Mouse (Mus musculus) midbrain, embryonic 16.5 days (tissue): ENCODE data around the gene AC141477.1. TPM values are rescaled to one million over a fixed set of nuclear protein-coding genes. Genes with fewer than 3 reads are reported as not detected.
A peak's percentile ranks its signal among the peaks of the same experiment; 100 is the strongest.

Experiments used
- ATAC-seq: fragments of 200-750 bp; cut with Nextera tagmentation; 2 replicates; pipeline ENCODE4 v1.8.0; 2017; ENCODE audit warnings: moderate TSS enrichment
- H3K27ac ChIP-seq: fragments of 300-500 bp; sonication (generic); 2 replicates; pipeline ENCODE4 v1.5.1; 2014; ENCODE audit warnings: mild to moderate bottlenecking, low read length, mixed read lengths
- H3K27me3 ChIP-seq: fragments of 300-500 bp; sonication (generic); 2 replicates; pipeline ENCODE4 v1.6.1; 2014; ENCODE audit warnings: low read depth, low read length, mixed read lengths; ENCODE audit not compliant: control insufficient read depth, insufficient read depth
- H3K36me3 ChIP-seq: fragments of 300-500 bp; sonication (generic); 2 replicates; pipeline ENCODE4 v1.6.1; 2014; ENCODE audit warnings: mild to moderate bottlenecking, low read length, moderate library complexity, mixed read lengths; ENCODE audit not compliant: control insufficient read depth, insufficient read depth
- H3K4me1 ChIP-seq: fragments of 300-500 bp; sonication (generic); 2 replicates; pipeline ENCODE4 v1.6.1; 2014; ENCODE audit warnings: mild to moderate bottlenecking, low read length, mixed read lengths; ENCODE audit not compliant: control insufficient read depth, insufficient read depth
- H3K4me2 ChIP-seq: fragments of 300-500 bp; sonication (generic); 2 replicates; pipeline ENCODE4 v1.6.1; 2014; ENCODE audit warnings: mild to moderate bottlenecking, low read length, mixed read lengths
- H3K4me3 ChIP-seq: fragments of 300-500 bp; sonication (generic); 2 replicates; pipeline ENCODE4 v1.5.1; 2014; ENCODE audit warnings: low read depth, mild to moderate bottlenecking, low read length, moderate library complexity, mixed read lengths
- H3K9ac ChIP-seq: fragments of 300-500 bp; sonication (generic); 2 replicates; pipeline ENCODE4 v1.6.1; 2014; ENCODE audit warnings: low read depth, low read length, mixed read lengths
- H3K9me3 ChIP-seq: fragments of 300-500 bp; sonication (generic); replicated peaks from 2 replicates; pipeline ENCODE4 v1.6.1; 2014; ENCODE audit warnings: mild to moderate bottlenecking, low read length, mixed read lengths; ENCODE audit not compliant: control insufficient read depth, poor library complexity, severe bottlenecking
- WGBS: fragments of 180-500 bp; shearing (Covaris S2); extraction: QIAGEN DNeasy Blood & Tissue Kit; methylation state at CpG from one replicate; pipeline ENCODE4 v1.1.7; 2014; 5-methylcytosine and 5-hydroxymethylcytosine counted together
- polyA plus RNA-seq: library from polyadenylated mRNA; unstranded; fragments of >200 nt; fragmentation: Nextera tagmentation; extraction: Ambion mirVana; gene quantifications from 2 replicates; pipeline ENCODE4 v1.2.1, GENCODE M21; 2015

The AC141477.1 gene
- polyA plus RNA-seq, 1 experiment from 2014 or later = not detected

DNA sequence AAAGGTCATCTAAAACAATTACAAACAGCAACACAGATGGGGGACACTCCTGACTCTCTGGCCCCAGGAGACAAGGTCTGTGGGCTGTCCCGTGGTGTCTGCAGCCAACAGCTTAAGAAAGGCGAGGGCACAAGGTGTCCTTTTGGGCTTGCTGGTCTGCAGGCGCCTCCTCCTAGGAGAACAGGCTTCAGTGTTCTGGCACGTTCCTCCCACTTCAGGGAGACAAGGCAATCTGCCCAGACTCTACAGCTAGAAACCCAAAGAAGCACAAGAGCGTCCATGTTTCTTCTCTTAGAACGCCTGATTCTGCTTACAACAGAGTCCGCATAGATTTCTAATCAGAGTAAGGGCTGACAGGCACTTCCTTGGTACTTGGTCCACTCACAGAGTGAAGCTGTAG is 22.1 kb upstream of the AC141477.1 start:
- Histone ChIP-seq H3K9ac (no peak overlapping the region), H3K27me3 (no peaks in the 10 kb centered on the region), H3K4me1 (no peaks in the 10 kb centered on the region), H3K4me2 (no peak overlapping the region), H3K4me3 (no peak overlapping the region), H3K27ac (no peak overlapping the region), H3K36me3 (peaks cover 3% of the 10 kb centered on the region; the same call in 1 of the 2 replicates), H3K9me3 (no peaks in the 10 kb centered on the region)
- no peak for ATAC-seq
- WGBS = 97% methylated on average over 7 of the region's 7 CpGs

DNA sequence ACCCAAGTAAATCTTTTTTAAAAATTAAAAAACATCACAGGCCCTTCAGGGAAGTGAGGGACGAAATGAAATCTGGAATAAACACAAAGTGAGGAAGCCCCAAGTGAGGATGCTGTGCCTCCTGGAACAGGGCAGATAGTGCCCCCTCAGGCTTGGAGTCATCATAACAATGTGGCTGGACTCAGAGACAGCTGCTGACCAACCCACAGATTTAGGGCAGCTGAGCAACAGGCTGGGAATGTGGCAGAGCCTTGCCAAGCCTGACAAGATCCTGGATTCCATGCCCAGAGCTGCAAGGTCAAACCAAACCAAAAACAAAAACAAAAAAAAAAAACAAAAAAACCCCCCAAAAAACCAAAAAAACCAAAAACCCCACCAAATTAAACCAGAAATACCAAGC is 21.0 kb upstream of the AC141477.1 start:
- peaks cover 3% of the 10 kb centered on the region; the same call in 1 of the 2 replicates for H3K36me3 ChIP-seq
- H3K9me3 ChIP-seq = no peaks in the 10 kb centered on the region
- H3K9ac ChIP-seq = no peak overlapping the region
- no peak for ATAC-seq
- H3K4me1 ChIP-seq = no peaks in the 10 kb centered on the region
- 90% methylated on average over 1 of the region's 1 CpGs for WGBS
- no peak overlapping the region for H3K27ac ChIP-seq
- H3K27me3 ChIP-seq = no peaks in the 10 kb centered on the region
- no peak overlapping the region for H3K4me2 ChIP-seq
- H3K4me3 ChIP-seq = no peak overlapping the region

DNA sequence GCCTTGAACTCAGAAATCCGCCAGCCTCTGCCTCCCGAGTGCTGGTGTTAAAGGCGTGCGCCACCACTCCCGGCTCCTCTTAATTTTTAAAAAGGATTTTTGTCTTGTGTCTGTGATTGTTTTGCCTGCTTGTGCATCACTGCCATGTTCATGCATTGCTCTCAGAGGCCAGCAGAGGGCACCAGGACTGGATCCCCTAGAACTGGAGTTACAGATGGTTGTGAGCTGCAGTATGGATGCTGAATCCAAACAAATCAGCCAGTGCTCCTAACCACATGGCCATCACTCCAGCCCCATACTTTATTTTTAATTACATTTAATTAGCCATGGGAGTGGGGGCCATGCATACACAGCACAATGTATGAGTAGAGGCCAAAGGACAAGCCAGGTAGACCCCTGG is 15.0 kb upstream of the AC141477.1 start:
- H3K27me3 ChIP-seq = no peaks in the 10 kb centered on the region

DNA sequence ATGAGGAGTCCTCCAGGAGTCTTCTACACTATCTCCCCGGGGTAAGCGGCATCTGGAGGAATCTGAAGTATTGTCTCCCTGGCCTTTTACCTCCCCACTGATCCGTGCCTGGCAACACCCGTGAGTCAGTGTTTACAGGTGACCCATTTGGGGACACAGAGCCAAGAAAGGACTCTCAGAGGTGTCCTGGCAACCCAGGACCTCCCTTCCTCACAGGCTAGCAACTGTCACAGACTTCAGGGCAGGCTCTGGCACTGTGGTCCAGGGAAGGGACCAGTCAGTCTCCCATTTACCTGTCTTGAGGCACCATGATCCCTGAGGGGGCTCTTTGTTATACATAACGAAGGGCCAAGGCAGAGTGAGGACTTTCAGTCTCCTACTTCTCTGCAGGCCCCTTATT is 8.6 kb upstream of the AC141477.1 start, which contains the start of gene 2610028H24Rik:
Gene 2610028H24Rik, plus strand, starts transcription at position 231 of the 400 bp plus-strand sequence.
- WGBS = 64% methylated on average over 5 of the region's 5 CpGs
- Histone ChIP-seq H3K4me2 (no peak within 1 kb of the TSS), H3K27me3 (no peaks in the 10 kb centered on the region), H3K9me3 (no peaks in the 10 kb centered on the region), H3K27ac (no peak within 1 kb of the TSS), H3K36me3 (no peaks in the 10 kb centered on the region), H3K9ac (no peak within 1 kb of the TSS), H3K4me3 (no peak within 1 kb of the TSS), H3K4me1 (no peaks in the 10 kb centered on the region)
- ATAC-seq = no peak

More for the DNA sequence above, 15.0 kb upstream of the AC141477.1 start:
- no peaks in the 10 kb centered on the region for H3K4me1 ChIP-seq
- no peaks in the 10 kb centered on the region for H3K9me3 ChIP-seq
- 56% methylated on average over 5 of the region's 5 CpGs for WGBS
- no peak overlapping the region for H3K9ac ChIP-seq
- no peaks in the 10 kb centered on the region for H3K36me3 ChIP-seq
- no peak overlapping the region for H3K4me3 ChIP-seq
- no peak overlapping the region for H3K27ac ChIP-seq
- H3K4me2 ChIP-seq = no peak overlapping the region
- ATAC-seq = 0 out of 2 replicates have a peak, but pooled peaks have one; percentile 21

DNA sequence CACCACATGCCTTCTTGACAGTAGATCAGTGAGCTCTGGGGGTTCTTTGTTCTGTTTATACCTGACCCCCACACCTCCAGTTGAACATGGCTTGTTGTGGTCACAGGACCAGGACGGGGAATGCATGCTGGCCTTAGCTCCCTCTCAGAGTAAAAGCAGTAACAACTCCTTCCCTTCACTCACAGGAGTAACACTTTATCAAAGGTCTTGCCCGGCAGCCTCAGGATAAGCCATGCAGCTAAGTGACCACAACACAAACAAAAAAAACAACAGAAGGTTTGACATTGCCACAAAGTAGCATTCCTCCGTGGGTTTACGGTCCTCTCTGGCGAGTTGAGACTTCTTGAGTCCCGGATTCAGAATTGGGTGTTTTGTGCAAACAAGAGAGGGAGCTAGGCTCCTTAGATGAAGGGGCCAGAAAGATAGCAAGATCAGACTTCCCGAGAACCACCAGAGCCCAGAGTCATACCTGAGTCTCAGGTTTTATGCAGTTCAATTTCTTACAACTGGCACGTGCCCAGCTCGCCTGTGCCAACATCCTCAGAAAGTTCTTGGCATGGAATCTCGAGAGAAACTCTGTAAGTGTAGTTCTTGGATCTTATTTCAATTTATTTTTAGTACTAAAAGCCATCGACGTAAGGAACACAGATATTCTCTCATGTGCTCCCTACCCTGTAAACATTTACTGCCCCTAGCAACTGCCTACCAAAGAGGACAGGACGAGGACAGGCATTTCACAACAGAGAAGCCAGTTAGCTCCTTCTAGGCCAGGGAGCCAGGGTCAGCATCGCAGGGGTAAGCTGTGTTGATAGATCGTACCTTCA is 7.4 kb upstream of the AC141477.1 start:
- no peaks in the 10 kb centered on the region for H3K9me3 ChIP-seq
- peaks cover 6% of the 10 kb centered on the region for H3K4me1 ChIP-seq
- H3K27ac ChIP-seq = no peak overlapping the region
- H3K9ac ChIP-seq = no peak overlapping the region
- ATAC-seq = no peak
- H3K36me3 ChIP-seq = no peaks in the 10 kb centered on the region
- no peak overlapping the region for H3K4me3 ChIP-seq
- WGBS = 83% methylated on average over 15 of the region's 15 CpGs
- no peaks in the 10 kb centered on the region for H3K27me3 ChIP-seq
- H3K4me2 ChIP-seq = no peak overlapping the region

DNA sequence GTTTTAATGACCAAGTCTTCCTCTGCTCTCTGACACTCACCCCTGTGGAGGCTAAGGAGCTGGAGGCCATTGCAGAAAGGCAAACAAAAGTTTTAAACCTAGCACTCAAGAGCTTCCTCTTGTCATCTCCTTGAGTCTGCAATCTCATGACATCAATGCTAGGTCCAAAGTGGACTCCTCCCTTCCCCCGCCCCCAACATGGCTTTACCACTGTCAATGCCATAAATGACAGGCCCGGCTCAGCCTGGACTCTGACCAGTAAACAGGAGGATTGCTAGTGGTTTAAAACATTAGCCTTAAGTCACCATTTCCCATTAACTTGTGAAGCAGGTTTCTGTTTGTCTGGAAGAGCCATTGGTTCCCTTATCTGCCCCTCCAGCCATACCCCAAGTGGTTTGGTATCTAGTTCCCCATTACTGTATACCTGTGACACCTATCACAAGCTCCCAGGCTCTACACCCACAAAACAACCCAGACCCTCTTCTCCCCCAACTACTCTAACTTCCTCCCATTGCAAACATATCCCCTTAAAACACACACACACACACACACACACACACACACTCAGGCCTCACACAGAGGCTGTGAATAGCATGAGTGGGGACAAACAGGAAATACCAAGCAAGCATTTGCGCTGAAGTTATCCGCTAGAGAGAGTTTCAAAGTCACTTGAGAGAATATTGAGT is 5.9 kb upstream of the AC141477.1 start:
- peaks cover 13% of the 10 kb centered on the region for H3K4me1 ChIP-seq
- WGBS = 89% methylated on average over 4 of the region's 4 CpGs

DNA sequence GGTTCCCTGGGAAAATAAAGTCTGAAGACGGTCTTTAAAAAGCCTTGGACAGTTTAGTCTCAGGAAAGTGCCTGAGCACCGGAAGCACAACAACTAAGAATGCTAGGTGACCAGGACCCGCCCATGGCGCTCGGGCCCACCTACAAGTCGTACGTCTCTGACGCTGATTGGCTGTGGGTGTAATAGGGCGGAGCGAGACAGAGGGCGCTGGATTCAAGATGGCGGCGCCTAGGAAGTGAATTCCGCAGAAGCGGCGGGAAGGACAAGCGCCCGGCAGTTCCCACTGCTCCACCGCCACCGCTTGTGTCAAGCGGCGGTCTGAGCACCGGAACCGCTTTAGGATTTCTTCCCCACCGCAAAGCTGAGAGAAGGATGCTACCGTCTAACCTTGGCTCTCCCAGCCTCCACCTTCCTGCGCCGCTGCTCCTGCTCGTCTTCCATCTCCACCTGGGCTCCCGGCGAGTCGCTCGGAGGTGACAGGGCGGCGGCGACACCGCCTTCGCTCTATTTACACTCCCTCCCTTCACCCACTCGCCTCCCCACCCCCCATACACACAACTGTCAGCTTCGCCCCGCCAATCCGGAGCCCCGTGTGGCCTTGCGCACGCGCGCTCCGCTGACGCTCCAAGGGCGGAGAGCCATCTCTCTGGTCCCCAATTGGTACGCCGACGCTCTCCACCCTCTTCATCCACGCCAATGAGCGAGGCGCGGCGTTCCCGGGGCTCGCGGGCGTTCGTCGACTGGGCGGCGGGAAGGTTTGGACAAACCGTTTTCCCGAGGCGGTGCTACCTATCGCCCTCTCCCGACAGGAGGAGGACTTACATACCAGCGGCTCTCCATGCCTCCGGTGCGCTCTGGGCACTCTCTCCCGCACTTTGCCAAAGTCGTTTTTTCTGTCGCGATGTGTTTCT is 2.2 kb upstream of the AC141477.1 start, which contains the start of gene Pcnt:
Gene Pcnt, minus strand, starts transcription at position 609 of the 911 bp plus-strand sequence.
- 0 out of 2 replicates have a peak, but pooled peaks cover 2% of the 10 kb centered on the region for H3K36me3 ChIP-seq
- peaks cover 14% of the 10 kb centered on the region for H3K4me1 ChIP-seq
- no peaks in the 10 kb centered on the region for H3K27me3 ChIP-seq
- H3K9ac ChIP-seq = peak within 1 kb of the TSS; percentile 71
- under 1% methylated on average over 78 of the region's 78 CpGs for WGBS
- H3K9me3 ChIP-seq = no peaks in the 10 kb centered on the region
- ATAC-seq = peak; percentile 99
- peak within 1 kb of the TSS; percentile 83 for H3K27ac ChIP-seq
- peak within 1 kb of the TSS; percentile 63 for H3K4me3 ChIP-seq
- peak within 1 kb of the TSS; percentile 78 for H3K4me2 ChIP-seq

More for the DNA sequence above, 5.9 kb upstream of the AC141477.1 start:
- no peak for ATAC-seq
- Histone ChIP-seq H3K4me2 (no peak overlapping the region), H3K9me3 (no peaks in the 10 kb centered on the region), H3K27me3 (no peaks in the 10 kb centered on the region), H3K9ac (no peak overlapping the region), H3K27ac (no peak overlapping the region), H3K36me3 (no peaks in the 10 kb centered on the region), H3K4me3 (no peak overlapping the region)

DNA sequence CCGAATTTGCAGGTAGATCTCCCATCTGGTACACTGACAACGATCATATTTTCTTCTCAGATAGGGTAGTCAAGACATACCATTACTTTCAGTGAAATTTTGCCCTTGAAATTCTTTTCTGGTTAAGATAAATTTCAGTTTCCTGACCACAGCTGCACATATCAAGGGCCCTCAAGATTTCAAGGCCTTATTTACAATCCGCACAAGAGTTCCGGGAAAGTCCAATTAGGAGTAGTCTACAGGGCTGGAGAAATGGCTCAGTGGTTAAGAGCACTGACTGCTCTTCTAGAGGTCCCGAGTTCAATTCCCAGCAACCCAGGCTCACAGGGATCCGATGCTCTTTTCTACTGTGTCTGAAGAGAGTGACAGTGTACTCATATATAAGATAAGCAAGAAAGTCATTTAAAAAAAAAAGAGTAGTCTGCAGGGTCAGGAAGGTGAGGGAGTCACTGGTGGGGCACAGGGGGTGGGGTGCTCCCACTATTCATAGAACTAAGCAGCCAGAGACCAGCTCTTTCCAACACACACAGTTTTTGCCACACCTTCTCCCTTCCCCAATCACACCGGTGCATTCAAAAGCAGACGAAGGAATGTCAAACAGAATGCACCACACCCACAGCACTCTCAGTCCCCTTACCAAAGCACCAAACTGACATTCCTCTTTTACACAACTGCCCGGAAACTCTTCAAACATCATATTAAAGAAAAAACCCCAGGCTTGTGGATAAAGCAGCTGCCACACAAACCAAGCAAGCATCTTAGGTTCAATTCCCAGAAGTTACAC is 945 bp downstream of the AC141477.1 start:
- Histone ChIP-seq H3K4me1 (peaks cover 14% of the 10 kb centered on the region), H3K4me3 (no peak overlapping the region), H3K9me3 (no peaks in the 10 kb centered on the region), H3K27me3 (no peaks in the 10 kb centered on the region), H3K27ac (no peak overlapping the region), H3K4me2 (no peak overlapping the region), H3K36me3 (peaks cover 10% of the 10 kb centered on the region; the same call in 1 of the 2 replicates), H3K9ac (no peak overlapping the region)
- ATAC-seq = no peak
- WGBS = 93% methylated on average over 9 of the region's 9 CpGs
